Mouse (Mus musculus): ENCODE measurements around the gene Zscan2. TPM values are rescaled to one million over a fixed set of nuclear protein-coding genes. Genes with fewer than 3 reads are reported as not detected.

Zscan2 gene
- total RNA-seq, 2 experiments from 2014 or later: 4.7 to 6.2 TPM

- no peak for DNase-seq
Measured at GRCm38 (mm10) chr7:80843910-80844640, 16.6 kb upstream of the Zscan2 start.

DNA sequence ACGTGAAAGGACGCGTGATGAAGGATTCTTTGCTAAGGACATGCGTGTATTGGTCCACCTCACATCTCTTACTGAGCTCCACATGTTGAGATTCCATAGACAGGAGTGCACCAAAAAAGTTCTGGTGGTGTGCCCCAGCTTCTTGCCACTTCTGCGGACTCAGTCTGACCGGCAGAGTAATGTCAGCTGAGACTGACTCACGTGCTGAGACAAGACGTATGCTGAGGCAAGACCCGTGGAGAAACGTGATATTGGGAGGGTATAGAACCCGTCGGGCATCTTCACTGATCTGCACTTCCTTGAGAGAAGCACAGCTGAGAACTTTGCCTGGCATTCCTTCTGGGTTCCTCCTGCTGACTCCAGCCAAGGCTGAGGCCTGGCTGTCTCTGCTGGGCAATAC is 16.0 kb upstream of the Zscan2 start:
- no peak for DNase-seq

DNA sequence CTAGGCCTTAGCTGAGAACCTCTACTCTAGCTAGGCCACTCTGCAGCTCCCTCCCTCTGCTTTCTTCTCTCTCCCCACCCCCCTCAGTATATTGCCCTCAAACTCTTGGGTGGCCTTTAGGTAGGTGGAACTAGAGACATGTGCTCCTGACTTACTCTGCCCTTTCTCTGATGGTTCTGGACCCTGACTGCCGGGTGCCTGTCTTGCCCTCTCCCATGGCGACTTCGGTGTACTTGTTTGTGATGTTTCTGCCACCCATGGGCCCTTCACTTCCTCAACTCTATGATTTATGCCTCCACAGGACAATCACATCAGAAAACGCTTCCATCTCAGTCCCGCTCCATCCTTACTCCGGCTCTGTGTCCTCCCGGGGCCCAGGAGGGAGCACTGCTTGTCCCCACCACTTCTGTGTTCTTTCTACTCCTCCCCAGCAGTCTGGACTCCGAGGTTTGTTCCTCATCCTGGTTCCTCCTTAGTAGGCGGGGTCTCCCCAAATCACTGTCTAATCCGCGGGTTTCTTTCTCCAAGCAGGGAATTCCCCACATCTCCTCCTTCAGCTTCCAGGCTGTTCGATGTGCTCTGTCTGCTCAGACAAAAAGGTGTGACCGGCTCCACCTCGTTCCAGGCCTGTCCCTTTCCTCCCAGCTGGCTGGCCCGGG is 15.0 kb upstream of the Zscan2 start:
- DNase-seq: no peak

GRCm38 (mm10) chr7:80846280-80846678 is 14.4 kb upstream of the Zscan2 start:
- no peak for DNase-seq

DNA sequence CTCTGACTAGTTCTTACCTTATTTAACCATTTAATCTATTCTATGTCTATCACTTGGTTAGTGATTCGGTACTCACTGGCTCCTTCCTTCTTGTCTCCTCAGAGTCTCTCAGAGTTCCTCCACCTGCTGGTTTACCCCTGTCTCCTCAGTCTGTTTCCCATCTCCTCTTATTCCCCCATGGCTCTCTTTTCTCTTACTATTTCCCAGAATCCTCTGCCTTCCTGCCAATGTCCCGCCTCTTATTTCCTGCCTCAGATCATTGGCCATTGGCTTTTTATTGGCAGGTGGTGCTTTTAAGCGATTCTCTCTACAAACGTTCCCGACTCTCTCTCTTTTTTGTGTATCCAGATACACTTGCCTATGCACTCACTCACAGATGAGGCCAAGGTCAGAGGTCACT is 14.0 kb upstream of the Zscan2 start:
- DNase-seq: no peak

GRCm38 (mm10) chr7:80849267-80849666 is 11.5 kb upstream of the Zscan2 start:
- DNase-seq: no peak

DNA sequence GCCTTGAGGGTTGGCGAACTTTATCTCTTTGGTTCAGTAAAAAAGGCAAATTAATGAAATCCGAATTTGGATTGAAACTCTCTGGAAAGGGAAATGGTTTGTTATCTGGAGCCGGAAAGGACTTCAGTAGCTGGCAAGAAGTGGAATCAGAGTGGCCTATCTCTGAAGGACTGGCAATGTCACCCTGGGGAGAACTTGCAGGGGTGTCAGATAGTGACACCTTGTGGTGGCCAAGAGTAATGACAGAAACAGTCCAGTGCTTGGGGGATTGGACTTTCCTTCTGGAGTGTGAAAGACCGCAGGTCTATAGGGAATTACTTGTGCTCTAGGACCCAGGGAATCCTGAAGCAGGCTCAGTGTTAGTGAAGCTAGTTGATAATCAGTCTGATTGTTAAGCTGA is 11.0 kb upstream of the Zscan2 start:
- DNase-seq: peak; percentile 53 to 59

DNA sequence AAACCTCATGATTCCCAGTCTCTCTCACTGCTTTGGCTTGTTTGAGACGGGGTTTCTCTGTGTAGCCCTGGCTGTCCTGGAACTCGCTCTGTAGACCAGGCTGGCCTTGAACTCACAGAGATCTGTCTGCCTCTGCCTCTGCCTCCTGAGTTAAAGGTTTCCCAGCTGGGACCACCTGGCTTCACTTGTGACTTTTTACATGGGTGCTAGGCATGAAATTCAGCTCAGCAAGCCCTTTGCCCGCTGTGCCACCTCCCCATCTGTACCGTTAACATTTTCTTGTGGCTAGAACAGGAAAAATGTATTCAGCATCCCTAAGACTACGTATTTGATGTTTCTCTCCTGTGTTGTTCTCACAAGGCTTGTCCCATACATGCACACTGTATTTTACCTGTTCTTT is 10.2 kb upstream of the Zscan2 start:
- no peak for DNase-seq

GRCm38 (mm10) chr7:80853218-80853617 is 7.5 kb upstream of the Zscan2 start:
- no peak for DNase-seq

DNA sequence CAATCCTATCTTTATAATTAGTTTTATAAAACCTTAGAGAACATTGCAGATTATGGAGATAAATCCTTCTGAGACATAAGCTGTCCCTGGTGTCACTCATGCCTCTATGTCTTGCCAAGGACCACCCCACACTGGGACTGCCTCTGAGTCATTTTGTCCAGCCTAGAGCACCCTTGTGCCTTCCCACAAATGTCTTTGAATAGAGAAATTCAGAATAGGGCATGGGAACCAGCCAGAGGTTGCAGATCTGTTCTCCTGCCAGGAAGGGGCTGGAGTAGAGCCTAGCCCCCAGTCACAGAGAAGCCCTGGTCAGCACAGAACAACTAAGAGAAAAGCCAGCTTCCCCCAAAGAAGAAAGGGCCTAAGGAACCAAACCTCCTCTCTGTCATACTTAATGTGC is 5.4 kb upstream of the Zscan2 start:
- no peak for DNase-seq

- DNase-seq: peak; percentile 87 to 88
Measured at GRCm38 (mm10) chr7:80857181-80857580, 3.5 kb upstream of the Zscan2 start.

DNA sequence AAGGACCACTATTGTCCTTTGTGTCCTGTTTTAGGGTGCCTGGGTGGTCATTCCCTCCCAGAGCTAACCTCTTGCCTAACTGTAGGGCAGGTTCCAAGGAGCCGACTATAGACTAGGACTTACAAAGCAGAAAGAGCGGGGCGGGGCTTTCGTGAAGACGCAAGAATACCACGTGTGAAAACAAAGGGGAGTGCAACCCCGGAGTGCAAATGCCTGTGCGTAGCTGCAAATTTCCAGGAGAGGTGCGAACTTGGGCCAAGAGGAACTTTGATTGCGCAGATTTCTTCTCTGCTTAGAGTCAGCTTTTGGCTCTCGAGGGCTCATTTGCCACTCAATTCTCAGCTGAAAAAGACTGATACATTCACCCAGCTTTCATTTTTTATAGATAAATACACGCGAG is 493 bp upstream of the Zscan2 start:
- DNase-seq: peak; percentile 73 to 80

DNA sequence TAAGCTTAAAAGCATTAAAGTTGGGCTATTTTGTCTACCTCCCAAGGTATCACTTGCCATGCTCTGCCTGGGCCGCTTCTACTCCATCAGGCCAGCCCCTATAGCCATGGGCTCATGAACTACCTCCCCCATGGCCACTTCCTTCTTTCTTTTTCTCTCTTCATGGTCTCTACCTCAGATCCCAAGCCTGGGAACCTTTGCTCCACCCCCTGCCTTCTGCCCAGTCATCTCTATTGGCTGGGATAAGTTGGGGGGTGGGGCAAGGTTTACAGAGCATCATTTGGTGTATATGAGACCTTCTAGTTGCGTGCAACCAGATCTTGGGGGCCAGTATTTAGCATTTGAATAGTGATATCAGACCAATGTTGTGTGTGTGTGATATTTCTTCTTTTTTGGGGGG is 1.8 kb downstream of the Zscan2 start:
- no peak for DNase-seq

DNA sequence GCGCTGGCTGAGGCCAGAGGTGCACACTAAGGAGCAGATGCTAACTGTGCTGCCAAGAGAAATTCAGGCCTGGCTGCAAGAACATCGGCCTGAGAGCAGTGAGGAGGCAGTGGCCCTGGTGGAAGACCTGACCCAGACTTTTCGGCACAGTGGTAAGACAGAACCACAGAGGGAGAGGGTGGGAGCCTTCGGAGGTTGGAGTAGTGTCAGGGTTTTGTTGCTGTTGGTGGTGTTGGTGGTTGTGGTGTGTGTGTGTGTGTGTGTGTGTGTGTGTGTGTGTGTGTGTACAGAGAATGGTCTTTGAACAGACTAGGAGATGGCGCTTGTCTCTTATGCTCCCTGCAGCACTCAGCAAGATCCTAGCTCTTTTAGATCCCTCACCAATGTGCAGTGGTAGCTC is 2.8 kb downstream of the Zscan2 start:
- DNase-seq: no peak

- no peak for DNase-seq
Measured at GRCm38 (mm10) chr7:80864151-80864550, 3.4 kb downstream of the Zscan2 start.

DNA sequence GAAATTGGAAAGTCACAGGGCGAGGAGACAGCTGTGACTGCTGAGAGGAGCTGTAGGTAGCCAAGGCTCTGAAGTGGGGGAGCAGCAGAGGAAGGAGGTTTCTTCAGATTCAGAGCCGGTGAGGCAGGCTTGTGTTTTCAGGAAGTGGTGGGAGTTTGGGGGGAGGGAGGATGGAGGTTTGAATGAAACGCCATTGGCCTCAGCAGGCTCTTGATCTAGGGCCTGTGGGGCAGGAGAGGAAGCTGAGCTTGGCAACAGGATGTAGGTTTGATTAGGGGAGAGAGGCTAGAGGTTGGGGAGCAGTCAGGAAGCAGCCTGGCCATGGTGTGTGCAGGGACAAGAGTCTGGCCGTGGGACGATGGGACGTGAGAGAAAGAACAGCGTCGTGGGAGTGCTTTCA is 4.1 kb downstream of the Zscan2 start:
- no peak for DNase-seq

DNA sequence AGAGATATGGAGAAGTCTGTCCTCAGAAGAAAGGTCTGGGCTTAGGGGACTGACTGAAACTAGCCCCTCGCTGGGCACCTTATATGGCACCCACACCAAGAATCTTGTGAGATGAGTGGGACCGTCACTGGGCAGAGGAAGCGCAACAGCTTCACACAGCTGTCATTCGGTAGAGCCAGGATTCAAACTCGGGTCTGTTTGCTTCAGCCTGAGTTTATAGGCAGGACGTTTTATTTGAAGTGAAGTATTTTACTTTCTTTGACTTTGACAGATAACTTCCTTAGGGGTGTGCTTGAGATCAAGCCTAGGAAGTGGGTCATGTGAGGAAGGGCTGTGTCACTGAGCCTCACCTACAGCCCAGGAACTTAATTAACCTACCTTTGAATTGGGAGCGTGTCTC is 4.8 kb downstream of the Zscan2 start:
- DNase-seq: no peak

GRCm38 (mm10) chr7:80866514-80867147 is 5.9 kb downstream of the Zscan2 start:
- DNase-seq: peak in 1 of 2 experiments; percentile 30

- DNase-seq: no peak
Measured at GRCm38 (mm10) chr7:80868686-80869085, 8.0 kb downstream of the Zscan2 start.

- no peak for DNase-seq
Measured at GRCm38 (mm10) chr7:80873038-80873437, 12.3 kb downstream of the Zscan2 start.

GRCm38 (mm10) chr7:80873631-80874030 is 12.9 kb downstream of the Zscan2 start:
- DNase-seq: no peak

- DNase-seq: no peak
Measured at GRCm38 (mm10) chr7:80875727-80876126, 15.0 kb downstream of the Zscan2 start.

DNA sequence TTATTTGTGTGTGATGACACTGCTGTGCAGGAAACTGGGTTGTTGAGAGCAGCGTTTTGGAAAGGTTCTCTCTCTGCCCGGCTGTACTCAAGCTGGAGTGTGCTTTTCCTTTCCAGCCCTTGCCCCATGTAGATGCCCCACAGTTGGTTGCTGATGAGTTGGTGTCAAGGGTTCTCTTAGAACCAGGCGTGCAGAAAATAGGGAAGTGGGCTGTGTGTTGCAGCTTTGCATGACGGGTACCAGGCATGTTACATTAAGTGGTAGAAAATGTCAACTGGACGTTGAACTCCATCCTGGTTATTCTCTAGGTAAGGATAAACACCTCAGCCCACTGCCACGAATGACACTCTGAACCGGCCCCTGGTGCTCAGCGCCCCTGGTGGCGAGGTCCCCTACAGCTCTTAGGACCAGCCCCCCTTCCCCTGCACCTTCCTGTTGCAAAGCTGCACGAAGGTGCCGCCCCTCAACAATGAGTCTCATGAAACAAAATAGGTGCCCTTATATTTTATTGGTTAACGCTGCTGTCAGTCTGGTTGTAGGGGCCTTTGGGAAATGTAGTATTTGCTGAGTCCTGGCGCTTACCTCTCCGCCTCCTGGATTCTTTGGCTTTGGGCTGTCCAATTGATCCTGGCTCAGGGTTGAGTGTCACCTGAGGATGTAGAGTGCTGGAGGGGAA is 22.2 kb downstream of the Zscan2 start:
- DNase-seq: peak; percentile 47 to 58
